Mouse (Mus musculus) ES-CJ7 (cell line): ENCODE results near the gene Ntng1.

Experiments used
- DNase-seq: peaks from one replicate; pipeline ENCODE4 v3.0.0; 2011; ENCODE audit warnings: low read depth, low spot score

Gene Ntng1

GRCm38 (mm10) chr3:109923788-109924187, 220.0 kb downstream of the Ntng1 start:
- DNase-seq = no peak

- DNase-seq = no peak
These were observed 224.8 kb downstream of the Ntng1 start for GRCm38 (mm10) chr3:109918996-109919395.

- no peak for DNase-seq
These were observed 225.7 kb downstream of the Ntng1 start for GRCm38 (mm10) chr3:109917926-109918694.

GRCm38 (mm10) chr3:109917077-109917476, 226.7 kb downstream of the Ntng1 start:
- DNase-seq = no peak

GRCm38 (mm10) chr3:109914226-109914625, 229.6 kb downstream of the Ntng1 start:
- no peak for DNase-seq

GRCm38 (mm10) chr3:109890600-109890999, 253.2 kb downstream of the Ntng1 start:
- no peak for DNase-seq

- DNase-seq = no peak
These were observed 258.1 kb downstream of the Ntng1 start for GRCm38 (mm10) chr3:109885672-109886071.

- DNase-seq = no peak
These were observed 264.8 kb downstream of the Ntng1 start for GRCm38 (mm10) chr3:109879061-109879460.

GRCm38 (mm10) chr3:109871986-109872385, 271.8 kb downstream of the Ntng1 start:
- no peak for DNase-seq

GRCm38 (mm10) chr3:109858276-109858675, 285.5 kb downstream of the Ntng1 start:
- DNase-seq = no peak

GRCm38 (mm10) chr3:109854449-109855155, 289.2 kb downstream of the Ntng1 start:
- no peak for DNase-seq

- no peak for DNase-seq
These were observed 297.2 kb downstream of the Ntng1 start for GRCm38 (mm10) chr3:109846660-109847059.

GRCm38 (mm10) chr3:109825806-109826205, 318.0 kb downstream of the Ntng1 start:
- no peak for DNase-seq

GRCm38 (mm10) chr3:109822803-109823474, 320.9 kb downstream of the Ntng1 start:
- DNase-seq = no peak

GRCm38 (mm10) chr3:109818821-109819685, 324.8 kb downstream of the Ntng1 start:
- DNase-seq = no peak

GRCm38 (mm10) chr3:109809065-109809464, 334.7 kb downstream of the Ntng1 start:
- DNase-seq = no peak

- no peak for DNase-seq
These were observed 336.4 kb downstream of the Ntng1 start for GRCm38 (mm10) chr3:109807211-109807934.

GRCm38 (mm10) chr3:109804145-109804544, 339.7 kb downstream of the Ntng1 start:
- no peak for DNase-seq

GRCm38 (mm10) chr3:109803616-109804015, 340.2 kb downstream of the Ntng1 start:
- DNase-seq = no peak

- DNase-seq = no peak
These were observed 346.5 kb downstream of the Ntng1 start for GRCm38 (mm10) chr3:109797354-109797753.

GRCm38 (mm10) chr3:109783231-109783630, 360.6 kb downstream of the Ntng1 start:
- no peak for DNase-seq
